Mouse (Mus musculus) T-helper 2 cell (primary cell): ENCODE measurements around the gene Zfp978.

Experiments
- in situ Hi-C: fragments of 300-600 bp; cut with MboI, MseI; formaldehyde crosslinking; loops from one replicate; pipeline ENCODE4 v1.15.1; 2025; ENCODE audit warnings: high pct_unique_total_duplicates

Gene Zfp978

GRCm38 (mm10) chr4:147433017-147433416, 71.9 kb downstream of the Zfp978 start:
- in situ Hi-C loops: loop anchor here (10.0 to 25.0 kb wide), 2 partner anchors 621 to 828 kb away; no protein-coding TSS in a partner anchor

- in situ Hi-C loops: loop anchor here (10.0 to 25.0 kb wide), 2 partner anchors 622 to 829 kb away; no protein-coding TSS in a partner anchor
Measured at GRCm38 (mm10) chr4:147433874-147434273, 72.8 kb downstream of the Zfp978 start.
